Mouse (Mus musculus): Measurements from ENCODE around the gene Polr2g. TPM values are rescaled to one million over a fixed set of nuclear protein-coding genes. Genes with fewer than 3 reads are reported as not detected.
"Not testable (repeated sequence)": the region's sequence is repeated elsewhere in the genome, so short reads cannot be mapped to it uniquely, and the experiment has no call there.

The Polr2g gene
- 100 to 1,000 TPM; 101 to 122 (median 109) TPM for total RNA-seq (2022)

- peak; percentile 88 to 89 for DNase-seq (ENCODE audit: low spot score in 2 of 2)
These were observed at the start of gene Polr2g for GRCm38 (mm10) chr19:8798264-8798946. TSS of gene Polr2g (minus strand) at chr19:8798577.

- peak in 1 of 2 experiments; percentile 80 for DNase-seq (ENCODE audit: low spot score in 2 of 2)
These were observed 46.2 kb upstream of the Polr2g start for GRCm38 (mm10) chr19:8844371-8845129.

GRCm38 (mm10) chr19:8842961-8843360, 44.6 kb upstream of the Polr2g start:
- DNase-seq (ENCODE audit: low spot score in 2 of 2) = no peak

- DNase-seq (ENCODE audit: low spot score in 2 of 2) = no peak
These were observed 42.6 kb upstream of the Polr2g start for GRCm38 (mm10) chr19:8841012-8841411.

GRCm38 (mm10) chr19:8839908-8840791, 41.8 kb upstream of the Polr2g start:
- peak; percentile 73 for DNase-seq (ENCODE audit: low spot score in 2 of 2)

- peak; percentile 85 to 86 for DNase-seq (ENCODE audit: low spot score in 2 of 2)
These were observed 40.9 kb upstream of the Polr2g start, which contains the start of gene Gng3 for GRCm38 (mm10) chr19:8839103-8839907. TSS of gene Gng3 (minus strand) at chr19:8839194.

- DNase-seq (ENCODE audit: low spot score in 2 of 2) = no peak
These were observed 39.8 kb upstream of the Polr2g start for GRCm38 (mm10) chr19:8838041-8838730.

- peak; percentile 87 to 89 for DNase-seq (ENCODE audit: low spot score in 2 of 2)
These were observed 38.9 kb upstream of the Polr2g start, which contains the start of gene Bscl2 for GRCm38 (mm10) chr19:8837251-8837791. TSS of gene Bscl2 (plus strand) at chr19:8837467.

GRCm38 (mm10) chr19:8836327-8836726, 38.0 kb upstream of the Polr2g start:
- DNase-seq (ENCODE audit: low spot score in 2 of 2) = not testable (repeated sequence)

GRCm38 (mm10) chr19:8832971-8833370, 34.6 kb upstream of the Polr2g start:
- no peak for DNase-seq (ENCODE audit: low spot score in 2 of 2)

- no peak for DNase-seq (ENCODE audit: low spot score in 2 of 2)
These were observed 32.9 kb upstream of the Polr2g start for GRCm38 (mm10) chr19:8831262-8831661.

- no peak for DNase-seq (ENCODE audit: low spot score in 2 of 2)
These were observed 32.3 kb upstream of the Polr2g start for GRCm38 (mm10) chr19:8830664-8831063.

- no peak for DNase-seq (ENCODE audit: low spot score in 2 of 2)
These were observed 31.3 kb upstream of the Polr2g start, which contains the start of gene AC129217.1 for GRCm38 (mm10) chr19:8829660-8830059. TSS of gene AC129217.1 (plus strand) at chr19:8829773.

GRCm38 (mm10) chr19:8822696-8823095, 24.3 kb upstream of the Polr2g start:
- DNase-seq (ENCODE audit: low spot score in 2 of 2) = no peak

GRCm38 (mm10) chr19:8821146-8821545, 22.8 kb upstream of the Polr2g start:
- no peak for DNase-seq (ENCODE audit: low spot score in 2 of 2)

- DNase-seq (ENCODE audit: low spot score in 2 of 2) = no peak
These were observed 22.1 kb upstream of the Polr2g start for GRCm38 (mm10) chr19:8820424-8820956.

GRCm38 (mm10) chr19:8819596-8820423, 21.4 kb upstream of the Polr2g start, which contains the start of gene Hnrnpul2:
TSS of gene Hnrnpul2 (plus strand) at chr19:8820010.
- peak; percentile 98 to 99 for DNase-seq (ENCODE audit: low spot score in 2 of 2)
